Mouse (Mus musculus) neural tube, embryonic 12.5 days (tissue): ENCODE results near the gene Ttc7b. TPM values are rescaled to one million over a fixed set of nuclear protein-coding genes. Genes with fewer than 3 reads are reported as not detected.

Experiments
- ATAC-seq: fragments of 200-750 bp; cut with Nextera tagmentation; 2 replicates; pipeline ENCODE4 v1.8.0; 2017; ENCODE audit warnings: low read depth, mild to moderate bottlenecking, moderate TSS enrichment, moderate library complexity; ENCODE audit not compliant: low FRiP score
- H3K27ac ChIP-seq: fragments of 300-500 bp; sonication (generic); 2 replicates; pipeline ENCODE4 v1.5.1; 2016
- H3K27me3 ChIP-seq: fragments of 300-500 bp; sonication (generic); replicated peaks from 2 replicates; pipeline ENCODE4 v1.6.1; 2016; ENCODE audit warnings: mild to moderate bottlenecking
- H3K36me3 ChIP-seq: fragments of 300-500 bp; sonication (generic); 2 replicates; pipeline ENCODE4 v1.6.1; 2016; ENCODE audit warnings: mild to moderate bottlenecking
- H3K4me1 ChIP-seq: fragments of 300-500 bp; sonication (generic); 2 replicates; pipeline ENCODE4 v1.6.1; 2016
- H3K4me2 ChIP-seq: fragments of 300-500 bp; sonication (generic); replicated peaks from 2 replicates; pipeline ENCODE4 v1.6.1; 2016; ENCODE audit warnings: mild to moderate bottlenecking
- H3K4me3 ChIP-seq: fragments of 300-500 bp; sonication (generic); 2 replicates; pipeline ENCODE4 v1.5.1; 2016
- H3K9ac ChIP-seq: fragments of 300-500 bp; sonication (generic); 2 replicates; pipeline ENCODE4 v1.6.1; 2016; ENCODE audit warnings: mild to moderate bottlenecking
- H3K9me3 ChIP-seq: fragments of 300-500 bp; sonication (generic); 2 replicates; pipeline ENCODE4 v1.6.1; 2016; ENCODE audit warnings: mild to moderate bottlenecking
- WGBS: fragments of 180-500 bp; shearing (Covaris S2); methylation state at CpG from one replicate; pipeline ENCODE4 v1.1.7; 2016; 5-methylcytosine and 5-hydroxymethylcytosine counted together
- polyA plus RNA-seq: library from polyadenylated mRNA; unstranded; fragments of >200 nt; fragmentation: Nextera tagmentation; extraction: Ambion mirVana; gene quantifications from 2 replicates; pipeline ENCODE4 v1.2.1, GENCODE M21; 2016

The Ttc7b gene
- polyA plus RNA-seq, 1 experiment from 2014 or later: 9.0 TPM

DNA sequence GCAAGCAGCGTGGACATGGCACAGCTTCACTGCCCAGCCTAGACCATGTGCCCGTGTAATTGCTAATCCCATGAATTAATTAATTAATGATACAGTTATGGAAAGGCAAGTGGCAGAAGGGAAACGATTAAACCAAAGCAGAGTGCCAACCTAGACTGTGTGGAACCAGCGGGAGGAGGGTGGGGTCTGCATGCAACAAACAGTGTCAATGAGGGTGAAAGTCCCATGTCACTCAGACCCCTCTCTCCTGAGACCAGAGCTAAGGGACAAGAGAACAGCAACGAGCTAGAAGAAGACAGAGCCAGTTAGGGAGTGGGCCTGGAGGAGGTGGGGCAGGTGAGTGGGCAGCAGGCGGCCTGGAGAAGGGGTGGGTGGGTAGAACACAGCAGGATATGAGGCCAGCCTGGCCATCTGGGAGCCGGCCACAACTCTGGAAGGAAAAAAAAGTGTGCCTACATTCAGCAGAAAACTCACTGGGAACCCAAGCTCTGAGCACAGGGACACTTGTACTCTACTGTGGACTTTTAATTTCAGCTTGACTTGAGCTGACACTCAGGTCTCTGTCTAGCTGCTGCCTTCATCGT is 39.1 kb downstream of the Ttc7b start:
- no peaks in the 10 kb centered on the region for H3K9me3 ChIP-seq
- peaks cover 9% of the 10 kb centered on the region; the same call in 1 of the 2 replicates for H3K36me3 ChIP-seq
- ATAC-seq: peak; percentile 27; the same call in 1 of the 2 replicates
- WGBS: 81% methylated on average over 8 of the region's 8 CpGs
- no peak overlapping the region for H3K4me3 ChIP-seq
- H3K4me1 ChIP-seq: no peaks in the 10 kb centered on the region
- no peak overlapping the region for H3K9ac ChIP-seq
- H3K4me2 ChIP-seq: no peak overlapping the region
- no peak overlapping the region for H3K27ac ChIP-seq
- H3K27me3 ChIP-seq: no peaks in the 10 kb centered on the region

DNA sequence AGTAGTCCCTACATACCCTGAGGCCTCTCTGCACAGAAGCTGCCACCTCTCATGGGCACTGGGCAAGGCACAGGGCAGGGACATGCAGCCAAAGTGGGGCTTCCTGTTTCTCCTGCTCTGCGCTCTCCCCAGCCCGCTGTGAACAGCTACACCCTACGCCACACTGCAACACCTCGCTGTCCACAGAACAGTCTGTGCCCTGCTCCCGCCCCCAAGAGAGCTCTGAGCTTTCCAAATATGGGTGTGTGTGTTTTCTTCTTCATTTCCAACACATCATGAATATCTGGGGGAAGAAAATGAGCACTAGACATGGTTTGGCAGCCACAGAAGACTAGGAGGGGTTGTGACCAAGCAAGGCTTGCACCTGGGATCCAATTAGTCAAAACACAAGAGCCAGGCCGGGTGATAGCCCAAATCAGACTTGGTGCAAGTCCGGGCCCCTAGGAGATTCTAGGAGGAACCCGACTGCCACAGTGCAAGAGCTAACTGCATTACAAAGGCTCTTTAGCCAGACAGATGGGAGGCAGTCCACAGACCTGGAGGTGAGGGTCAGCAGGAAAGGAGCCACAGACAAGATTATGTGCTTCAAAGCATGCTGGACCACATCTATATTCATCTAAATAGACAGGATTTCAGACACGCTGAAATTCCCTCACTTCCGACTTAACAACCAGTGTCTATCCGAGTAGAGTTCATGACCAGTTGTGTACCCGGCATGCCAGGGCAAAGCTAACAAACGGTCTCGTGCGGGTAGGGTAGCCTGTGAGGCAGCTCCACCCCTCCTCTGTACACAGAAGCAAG is 39.8 kb downstream of the Ttc7b start:
- no peak overlapping the region for H3K4me2 ChIP-seq
- peaks cover 9% of the 10 kb centered on the region; the same call in 1 of the 2 replicates for H3K36me3 ChIP-seq
- 90% methylated on average over 15 of the region's 15 CpGs for WGBS
- no peak overlapping the region for H3K4me3 ChIP-seq
- 0 out of 2 replicates have a peak, but pooled peaks have one; percentile 9 for ATAC-seq
- H3K9me3 ChIP-seq: no peaks in the 10 kb centered on the region
- H3K27ac ChIP-seq: no peak overlapping the region
- H3K9ac ChIP-seq: no peak overlapping the region
- no peaks in the 10 kb centered on the region for H3K27me3 ChIP-seq
- H3K4me1 ChIP-seq: no peaks in the 10 kb centered on the region

GRCm38 (mm10) chr12:100479892-100480621 is 40.6 kb downstream of the Ttc7b start:
- Histone ChIP-seq H3K4me2 (no peak overlapping the region), H3K27me3 (no peaks in the 10 kb centered on the region), H3K4me1 (no peaks in the 10 kb centered on the region), H3K9ac (no peak overlapping the region), H3K27ac (no peak overlapping the region), H3K4me3 (no peak overlapping the region), H3K36me3 (peaks cover 5% of the 10 kb centered on the region; the same call in 1 of the 2 replicates), H3K9me3 (no peaks in the 10 kb centered on the region)
- ATAC-seq: peak; percentile 48; the same call in 1 of the 2 replicates
- 32% methylated on average over 7 of the region's 7 CpGs for WGBS

DNA sequence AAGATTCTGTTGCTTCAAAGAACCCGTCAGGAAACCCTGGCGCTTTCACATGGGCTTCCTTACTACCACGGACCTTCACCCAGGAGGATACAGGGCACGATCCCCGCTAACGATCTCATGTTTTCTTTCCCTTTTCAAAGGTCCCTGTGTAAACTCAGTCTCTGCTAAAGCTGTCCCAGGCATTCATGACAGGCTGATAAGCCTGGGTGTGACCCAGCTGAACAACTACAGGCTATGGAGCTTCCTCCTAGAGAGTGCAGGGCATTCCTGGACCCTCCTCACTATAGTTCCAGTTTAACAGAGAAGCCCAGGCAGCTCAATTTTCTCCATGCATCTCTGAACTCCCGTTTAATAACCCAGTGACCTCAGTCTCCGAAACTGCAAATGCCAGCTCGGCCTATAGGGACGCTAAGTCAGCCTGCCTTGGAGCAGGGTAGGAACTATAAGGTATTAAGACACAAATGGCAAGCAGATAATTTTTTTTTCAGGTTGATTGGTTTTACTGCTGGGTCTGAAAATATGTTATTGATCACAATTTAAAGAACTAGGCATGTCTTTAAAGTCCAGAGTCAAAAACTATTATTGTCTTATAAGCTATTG is 41.3 kb downstream of the Ttc7b start:
- Histone ChIP-seq H3K4me3 (no peak overlapping the region), H3K9me3 (no peaks in the 10 kb centered on the region), H3K4me1 (no peaks in the 10 kb centered on the region), H3K4me2 (no peak overlapping the region), H3K36me3 (peaks cover 5% of the 10 kb centered on the region; the same call in 1 of the 2 replicates), H3K27ac (no peak overlapping the region), H3K27me3 (no peaks in the 10 kb centered on the region), H3K9ac (no peak overlapping the region)
- no peak for ATAC-seq
- 79% methylated on average over 10 of the region's 10 CpGs for WGBS

GRCm38 (mm10) chr12:100478615-100479014 is 42.0 kb downstream of the Ttc7b start:
- Histone ChIP-seq H3K4me3 (no peak overlapping the region), H3K9ac (no peak overlapping the region), H3K36me3 (peaks cover 5% of the 10 kb centered on the region; the same call in 1 of the 2 replicates), H3K4me1 (no peaks in the 10 kb centered on the region), H3K9me3 (no peaks in the 10 kb centered on the region), H3K27me3 (no peaks in the 10 kb centered on the region), H3K27ac (no peak overlapping the region), H3K4me2 (no peak overlapping the region)
- 89% methylated on average over 6 of the region's 6 CpGs for WGBS
- ATAC-seq: no peak

GRCm38 (mm10) chr12:100478151-100478550 is 42.5 kb downstream of the Ttc7b start:
- Histone ChIP-seq H3K4me2 (no peak overlapping the region), H3K36me3 (peaks cover 5% of the 10 kb centered on the region; the same call in 1 of the 2 replicates)
- 92% methylated on average over 6 of the region's 6 CpGs for WGBS

DNA sequence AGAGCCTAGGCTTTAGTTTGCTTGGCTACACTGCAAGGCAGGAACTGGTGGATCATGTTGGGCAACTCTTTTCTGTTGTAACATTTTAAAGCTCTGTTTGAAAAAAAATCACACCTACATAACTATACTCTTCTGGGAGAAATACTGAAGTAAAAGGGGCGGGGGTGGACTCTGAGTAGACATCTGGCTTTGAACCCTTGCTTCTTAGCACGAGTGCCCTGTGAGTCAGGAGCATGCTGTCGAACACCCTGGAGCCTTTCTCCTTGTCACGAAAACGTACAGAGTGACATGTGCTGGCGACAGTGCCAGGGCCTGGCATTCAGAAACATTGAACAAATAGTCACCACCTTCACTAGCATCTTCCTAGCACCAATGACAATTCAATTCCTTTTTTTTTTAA is 43.2 kb downstream of the Ttc7b start:
- no peaks in the 10 kb centered on the region for H3K9me3 ChIP-seq
- no peak for ATAC-seq
- H3K27me3 ChIP-seq: no peaks in the 10 kb centered on the region
- H3K36me3 ChIP-seq: peaks cover 2% of the 10 kb centered on the region; the same call in 1 of the 2 replicates
- H3K4me3 ChIP-seq: no peak overlapping the region
- no peak overlapping the region for H3K9ac ChIP-seq
- no peaks in the 10 kb centered on the region for H3K4me1 ChIP-seq
- H3K4me2 ChIP-seq: no peak overlapping the region
- 91% methylated on average over 6 of the region's 6 CpGs for WGBS
- no peak overlapping the region for H3K27ac ChIP-seq

More at GRCm38 (mm10) chr12:100478151-100478550, 42.5 kb downstream of the Ttc7b start:
- Histone ChIP-seq H3K9me3 (no peaks in the 10 kb centered on the region), H3K27ac (no peak overlapping the region), H3K9ac (no peak overlapping the region), H3K4me1 (no peaks in the 10 kb centered on the region), H3K4me3 (no peak overlapping the region), H3K27me3 (no peaks in the 10 kb centered on the region)
- no peak for ATAC-seq

- H3K4me1 ChIP-seq: no peaks in the 10 kb centered on the region
- H3K4me3 ChIP-seq: no peak overlapping the region
- no peaks in the 10 kb centered on the region for H3K9me3 ChIP-seq
- no peak overlapping the region for H3K9ac ChIP-seq
- no peak overlapping the region for H3K4me2 ChIP-seq
- H3K27ac ChIP-seq: no peak overlapping the region
- H3K36me3 ChIP-seq: no peaks in the 10 kb centered on the region; the same call in 1 of the 2 replicates
- ATAC-seq: no peak
- H3K27me3 ChIP-seq: no peaks in the 10 kb centered on the region
These were observed 44.3 kb downstream of the Ttc7b start for GRCm38 (mm10) chr12:100476351-100476750.

DNA sequence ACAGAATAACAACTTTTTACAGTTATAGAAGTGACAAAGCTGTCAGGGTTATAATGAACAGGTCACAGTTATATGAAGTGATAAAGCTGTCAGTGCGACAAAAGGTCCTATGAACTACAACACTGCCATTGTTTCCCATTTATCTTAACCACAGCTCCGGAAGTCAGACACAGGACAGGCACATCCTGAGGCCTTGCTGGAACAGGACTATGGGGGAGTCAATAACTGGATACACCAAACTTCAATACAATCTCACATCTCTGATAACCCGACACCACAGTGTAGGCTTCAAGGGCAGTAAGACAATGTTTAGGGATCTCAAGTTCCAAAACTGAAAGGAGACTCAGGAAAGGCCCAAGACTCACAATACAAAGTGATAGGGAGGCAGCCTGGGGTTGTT is 45.1 kb downstream of the Ttc7b start:
- Histone ChIP-seq H3K4me1 (no peaks in the 10 kb centered on the region), H3K9me3 (no peaks in the 10 kb centered on the region), H3K27ac (no peak overlapping the region), H3K4me2 (no peak overlapping the region), H3K9ac (no peak overlapping the region), H3K36me3 (no peaks in the 10 kb centered on the region), H3K27me3 (no peaks in the 10 kb centered on the region), H3K4me3 (no peak overlapping the region)
- 78% methylated on average over 3 of the region's 3 CpGs for WGBS
- no peak for ATAC-seq

DNA sequence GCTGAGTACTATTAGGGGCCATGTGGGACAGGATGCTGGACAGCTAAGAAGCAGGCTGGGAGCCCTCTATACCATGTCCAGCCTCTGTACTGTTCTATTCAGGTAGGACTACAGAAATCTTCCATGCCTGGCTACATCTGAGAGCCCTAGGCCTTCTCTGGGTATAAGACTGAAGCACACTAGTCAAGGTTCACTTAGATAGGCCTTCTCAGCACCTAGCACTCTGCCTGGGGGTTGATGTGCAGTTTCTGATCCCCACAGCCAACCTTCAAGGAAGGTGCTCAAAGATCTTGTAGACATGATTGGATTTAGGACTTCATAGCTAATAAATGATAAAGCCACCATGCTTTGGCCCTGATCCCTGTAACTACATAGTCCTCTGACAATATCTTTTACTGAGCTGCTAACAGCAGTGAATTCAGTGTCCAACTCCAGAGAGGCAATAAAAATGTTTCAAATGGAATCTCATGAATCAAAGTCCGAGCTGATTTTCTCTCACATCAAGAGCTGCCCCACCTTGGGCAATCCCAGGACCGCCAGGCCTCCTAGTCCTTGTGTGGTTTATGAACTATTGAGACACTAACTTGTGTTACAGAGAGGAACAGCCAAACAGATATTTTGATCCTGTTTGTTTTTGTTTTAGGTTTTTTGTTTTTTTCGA is 45.8 kb downstream of the Ttc7b start:
- no peak overlapping the region for H3K4me2 ChIP-seq
- no peaks in the 10 kb centered on the region for H3K27me3 ChIP-seq
- no peaks in the 10 kb centered on the region for H3K4me1 ChIP-seq
- H3K9ac ChIP-seq: no peak overlapping the region
- 87% methylated on average over 3 of the region's 3 CpGs for WGBS
- no peaks in the 10 kb centered on the region for H3K9me3 ChIP-seq
- H3K4me3 ChIP-seq: no peak overlapping the region
- no peak for ATAC-seq
- no peaks in the 10 kb centered on the region for H3K36me3 ChIP-seq
- H3K27ac ChIP-seq: no peak overlapping the region

- H3K9me3 ChIP-seq: no peaks in the 10 kb centered on the region
- H3K36me3 ChIP-seq: 0 out of 2 replicates have a peak, but pooled peaks cover 5% of the 10 kb centered on the region
- no peaks in the 10 kb centered on the region for H3K27me3 ChIP-seq
- no peak overlapping the region for H3K4me3 ChIP-seq
- H3K9ac ChIP-seq: no peak overlapping the region
- H3K27ac ChIP-seq: no peak overlapping the region
- no peaks in the 10 kb centered on the region for H3K4me1 ChIP-seq
- no peak overlapping the region for H3K4me2 ChIP-seq
- ATAC-seq: no peak
- 91% methylated on average over 9 of the region's 9 CpGs for WGBS
These were observed 50.3 kb downstream of the Ttc7b start for GRCm38 (mm10) chr12:100470295-100470694.
